Mouse (Mus musculus) kidney, embryonic 15.5 days (tissue): ENCODE data around the gene Adgrb2. TPM values are rescaled to one million over a fixed set of nuclear protein-coding genes. Genes with fewer than 3 reads are reported as not detected.
A peak's percentile ranks its signal among the peaks of the same experiment; 100 is the strongest.

ENCODE experiments used
- ATAC-seq: fragments of 200-750 bp; cut with Nextera tagmentation; replicated peaks from 2 replicates; pipeline ENCODE4 v1.8.0; 2017; ENCODE audit warnings: moderate TSS enrichment; ENCODE audit not compliant: low FRiP score
- H3K27ac ChIP-seq: fragments of 300-500 bp; sonication (generic); 2 replicates; pipeline ENCODE4 v1.5.1; 2015; ENCODE audit warnings: mild to moderate bottlenecking, inconsistent platforms
- H3K27me3 ChIP-seq: fragments of 300-500 bp; sonication (generic); 2 replicates; pipeline ENCODE4 v1.6.1; 2015; ENCODE audit warnings: inconsistent platforms
- H3K36me3 ChIP-seq: fragments of 300-500 bp; sonication (generic); 2 replicates; pipeline ENCODE4 v1.6.1; 2015; ENCODE audit warnings: inconsistent platforms
- H3K4me1 ChIP-seq: fragments of 300-500 bp; sonication (generic); 2 replicates; pipeline ENCODE4 v1.6.1; 2015; ENCODE audit warnings: inconsistent platforms
- H3K4me2 ChIP-seq: fragments of 300-500 bp; sonication (generic); 2 replicates; pipeline ENCODE4 v1.6.1; 2015; ENCODE audit warnings: moderate library complexity, mild to moderate bottlenecking, inconsistent platforms
- H3K4me3 ChIP-seq: fragments of 300-500 bp; sonication (generic); replicated peaks from 2 replicates; pipeline ENCODE4 v1.5.1; 2015; ENCODE audit warnings: mild to moderate bottlenecking, inconsistent platforms
- H3K9ac ChIP-seq: fragments of 300-500 bp; sonication (generic); 2 replicates; pipeline ENCODE4 v1.6.1; 2015; ENCODE audit warnings: mild to moderate bottlenecking, inconsistent platforms
- H3K9me3 ChIP-seq: fragments of 300-500 bp; sonication (generic); replicated peaks from 2 replicates; pipeline ENCODE4 v1.6.1; 2016; ENCODE audit warnings: inconsistent platforms
- WGBS: fragments of 180-500 bp; shearing (Covaris S2); methylation state at CpG from one replicate; pipeline ENCODE4 v1.1.7; 2015; ENCODE audit warnings: mixed read lengths; 5-methylcytosine and 5-hydroxymethylcytosine counted together
- polyA plus RNA-seq: library from polyadenylated mRNA; unstranded; fragments of >200 nt; fragmentation: Nextera tagmentation; extraction: Ambion mirVana; gene quantifications from 2 replicates; pipeline ENCODE4 v1.2.1, GENCODE M21; 2015

Adgrb2 gene
- polyA plus RNA-seq, 1 experiment from 2014 or later, result 2.3 TPM

DNA sequence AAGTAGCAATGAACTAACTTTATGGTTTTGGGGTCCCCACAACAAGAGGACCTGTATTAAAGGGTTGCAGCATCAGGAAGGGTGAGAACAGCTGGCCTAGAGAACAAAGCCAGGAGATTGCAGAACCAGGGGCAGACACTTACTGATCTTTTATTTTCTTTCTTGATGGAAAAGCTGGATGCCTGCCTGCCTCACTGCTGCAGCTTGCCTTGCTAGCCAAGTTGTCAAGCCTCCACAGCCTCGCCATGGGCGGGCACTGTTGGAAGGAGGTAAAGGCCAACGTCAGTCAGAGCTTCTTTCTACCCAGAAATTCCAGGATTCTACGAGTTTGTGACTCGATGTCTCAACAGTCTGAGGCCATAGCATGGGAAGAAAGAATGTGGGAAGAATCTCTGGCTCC lies 54.7 kb downstream of the Adgrb2 start:
- H3K4me3 ChIP-seq, result no peak overlapping the region
- 55% methylated on average over 5 of the region's 5 CpGs for WGBS
- H3K36me3 ChIP-seq, result no peaks in the 10 kb centered on the region
- no peak for ATAC-seq
- no peak overlapping the region for H3K9ac ChIP-seq
- no peak overlapping the region for H3K4me2 ChIP-seq
- H3K4me1 ChIP-seq, result peaks cover 24% of the 10 kb centered on the region
- H3K27me3 ChIP-seq, result peaks cover 24% of the 10 kb centered on the region
- no peaks in the 10 kb centered on the region for H3K9me3 ChIP-seq
- H3K27ac ChIP-seq, result no peak overlapping the region

DNA sequence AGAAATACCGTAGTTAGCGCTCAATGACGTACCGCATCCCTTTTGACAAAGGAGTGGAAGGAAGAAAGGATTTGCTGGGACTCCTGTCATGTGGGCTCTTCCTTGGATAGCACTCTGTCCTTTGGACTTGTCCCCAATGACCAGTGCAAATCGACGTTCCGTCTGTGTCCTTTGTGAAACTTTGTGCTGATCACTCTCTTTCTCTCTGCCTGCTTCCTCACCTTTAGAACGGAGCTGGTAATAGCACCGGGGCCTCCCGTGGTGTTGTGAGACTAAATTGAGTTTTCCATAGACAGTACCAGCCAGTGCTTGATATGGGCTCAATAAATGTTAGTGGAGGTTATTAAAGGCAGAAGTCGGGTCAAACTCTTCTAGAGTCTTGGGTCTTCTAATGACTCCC lies 56.4 kb downstream of the Adgrb2 start:
- no peak overlapping the region for H3K27ac ChIP-seq
- no peak overlapping the region for H3K4me2 ChIP-seq
- H3K4me3 ChIP-seq, result no peak overlapping the region
- no peaks in the 10 kb centered on the region for H3K36me3 ChIP-seq
- H3K27me3 ChIP-seq, result peaks cover 11% of the 10 kb centered on the region
- no peaks in the 10 kb centered on the region for H3K9me3 ChIP-seq
- ATAC-seq, result no peak
- H3K9ac ChIP-seq, result no peak overlapping the region
- WGBS, result 86% methylated on average over 11 of the region's 11 CpGs
- H3K4me1 ChIP-seq, result peaks cover 31% of the 10 kb centered on the region

DNA sequence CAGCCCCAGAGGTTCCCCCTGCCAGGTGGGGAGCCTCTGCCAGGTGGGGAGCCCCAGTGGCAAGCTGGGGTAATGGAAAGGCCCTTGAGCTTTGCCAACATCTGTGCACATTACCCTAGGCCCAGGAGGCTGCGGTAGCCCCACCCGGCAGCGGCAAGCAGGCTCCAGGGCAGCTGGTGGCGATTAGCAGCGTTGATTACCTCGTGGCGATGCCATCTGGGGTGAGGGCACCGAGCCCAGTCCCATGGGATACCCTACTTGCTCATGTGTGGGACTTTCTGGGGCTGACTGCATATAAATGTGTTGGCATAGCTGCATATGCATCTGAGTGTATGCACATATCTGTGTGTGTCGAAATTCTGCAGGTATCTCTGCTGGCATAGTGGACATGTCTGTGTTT lies 59.5 kb downstream of the Adgrb2 start:
- Histone ChIP-seq H3K4me3 (no peak overlapping the region), H3K4me2 (no peak overlapping the region), H3K36me3 (no peaks in the 10 kb centered on the region), H3K9me3 (no peaks in the 10 kb centered on the region), H3K9ac (no peak overlapping the region), H3K27me3 (peaks cover 28% of the 10 kb centered on the region), H3K4me1 (peaks cover 46% of the 10 kb centered on the region), H3K27ac (no peak overlapping the region)
- no peak for ATAC-seq
- 86% methylated on average over 9 of the region's 9 CpGs for WGBS

DNA sequence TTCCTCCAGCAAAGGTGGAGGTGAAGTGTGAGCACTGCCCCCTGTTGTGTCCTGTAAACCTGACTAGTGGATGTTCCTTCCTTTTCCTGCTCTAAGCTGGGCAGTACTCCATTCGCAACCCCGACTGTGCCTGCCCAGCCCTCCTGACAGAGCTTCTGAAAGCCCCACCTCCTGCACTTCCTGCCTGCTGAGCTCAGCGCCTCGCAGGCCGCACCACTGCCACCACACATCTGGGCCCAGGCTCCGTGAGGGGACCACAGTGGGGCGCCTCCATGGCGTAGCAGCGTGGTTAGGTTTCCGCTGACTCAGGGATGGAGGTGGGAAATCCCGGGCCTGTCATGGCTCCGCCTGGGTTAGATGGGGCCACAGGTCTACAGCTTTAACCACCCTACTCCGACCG lies 60.9 kb downstream of the Adgrb2 start:
- peaks cover 24% of the 10 kb centered on the region for H3K27me3 ChIP-seq
- H3K27ac ChIP-seq, result peak overlapping the region; percentile 94
- WGBS, result 19% methylated on average over 14 of the region's 14 CpGs
- ATAC-seq, result no peak
- no peaks in the 10 kb centered on the region for H3K9me3 ChIP-seq
- H3K4me3 ChIP-seq, result no peak overlapping the region
- H3K9ac ChIP-seq, result no peak overlapping the region
- peaks cover 60% of the 10 kb centered on the region for H3K4me1 ChIP-seq
- H3K36me3 ChIP-seq, result no peaks in the 10 kb centered on the region
- H3K4me2 ChIP-seq, result peak overlapping the region; percentile 12; the same call in 1 of the 2 replicates

DNA sequence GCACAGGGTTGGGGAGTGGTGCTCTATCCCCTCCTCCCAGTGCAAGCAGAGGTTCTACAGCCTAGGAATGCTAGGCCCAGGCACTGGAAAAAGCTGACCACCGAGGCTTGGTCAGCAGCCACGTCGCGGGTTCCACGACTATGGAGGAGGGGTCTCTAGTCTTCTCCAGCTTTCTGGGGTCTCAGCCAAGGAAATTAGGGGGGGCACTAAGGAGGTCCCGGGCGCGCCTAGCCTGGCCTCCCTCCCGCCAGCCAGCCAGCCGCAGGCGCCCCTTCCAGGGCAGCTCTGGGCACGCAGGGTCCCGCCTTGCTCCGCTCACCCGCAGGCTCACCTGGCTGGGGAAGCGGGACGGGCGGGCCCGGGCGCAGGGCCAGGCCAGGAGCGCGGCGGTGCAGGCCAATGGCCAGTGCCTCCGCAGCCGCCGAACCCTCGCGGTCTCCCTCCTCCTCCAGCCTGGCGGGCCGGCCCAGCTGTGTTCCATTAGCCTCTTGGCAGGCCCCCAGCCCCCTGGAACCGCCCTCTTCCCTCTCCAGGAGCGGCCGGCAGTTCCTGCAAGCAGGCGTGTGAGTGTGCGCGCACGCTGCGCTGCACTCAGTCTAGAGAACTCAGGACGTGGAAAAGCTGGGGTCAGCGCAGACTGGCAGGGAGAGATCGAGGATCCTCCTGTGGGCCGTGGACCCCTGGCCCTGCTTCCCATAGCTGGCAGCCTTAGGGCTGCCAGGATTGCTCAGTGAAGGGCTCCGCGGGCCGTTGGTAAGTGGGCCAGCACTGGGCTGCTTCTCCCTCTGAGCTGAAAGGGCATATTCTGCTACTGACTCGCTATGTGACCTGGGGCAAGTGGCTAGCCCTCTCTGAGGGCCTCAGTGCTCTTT lies 62.9 kb downstream of the Adgrb2 start, which contains the start of gene Col16a1:
Gene Col16a1 (plus strand): TSS at position 510 of the 872 bp plus-strand sequence.
- Histone ChIP-seq H3K27ac (peak within 1 kb of the TSS; percentile 94), H3K36me3 (no peaks in the 10 kb centered on the region), H3K27me3 (peaks cover 22% of the 10 kb centered on the region), H3K4me3 (peak within 1 kb of the TSS; percentile 50), H3K9me3 (no peaks in the 10 kb centered on the region; the same call in 1 of the 2 replicates), H3K9ac (peak within 1 kb of the TSS; percentile 58), H3K4me2 (peak within 1 kb of the TSS; percentile 77), H3K4me1 (peaks cover 61% of the 10 kb centered on the region)
- WGBS, result 3% methylated on average over 45 of the region's 46 CpGs
- ATAC-seq, result peak; percentile 87

DNA sequence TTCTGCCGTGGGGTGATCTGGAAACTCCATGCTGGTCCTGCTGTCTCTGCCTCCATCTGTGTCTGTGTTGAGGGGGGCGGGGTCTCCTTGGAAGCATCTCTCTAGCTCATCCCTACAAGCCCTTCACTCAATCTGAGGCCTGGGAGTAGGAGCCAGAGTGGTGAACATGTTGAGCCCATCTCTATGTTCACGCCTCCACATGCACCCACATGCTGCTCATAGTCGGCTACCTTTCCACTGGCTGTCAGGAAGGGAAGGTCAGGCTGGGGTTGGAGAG lies 63.5 kb downstream of the Adgrb2 start:
- no peak for ATAC-seq
- 40% methylated on average over 4 of the region's 4 CpGs for whole genome bisulfite sequencing

DNA sequence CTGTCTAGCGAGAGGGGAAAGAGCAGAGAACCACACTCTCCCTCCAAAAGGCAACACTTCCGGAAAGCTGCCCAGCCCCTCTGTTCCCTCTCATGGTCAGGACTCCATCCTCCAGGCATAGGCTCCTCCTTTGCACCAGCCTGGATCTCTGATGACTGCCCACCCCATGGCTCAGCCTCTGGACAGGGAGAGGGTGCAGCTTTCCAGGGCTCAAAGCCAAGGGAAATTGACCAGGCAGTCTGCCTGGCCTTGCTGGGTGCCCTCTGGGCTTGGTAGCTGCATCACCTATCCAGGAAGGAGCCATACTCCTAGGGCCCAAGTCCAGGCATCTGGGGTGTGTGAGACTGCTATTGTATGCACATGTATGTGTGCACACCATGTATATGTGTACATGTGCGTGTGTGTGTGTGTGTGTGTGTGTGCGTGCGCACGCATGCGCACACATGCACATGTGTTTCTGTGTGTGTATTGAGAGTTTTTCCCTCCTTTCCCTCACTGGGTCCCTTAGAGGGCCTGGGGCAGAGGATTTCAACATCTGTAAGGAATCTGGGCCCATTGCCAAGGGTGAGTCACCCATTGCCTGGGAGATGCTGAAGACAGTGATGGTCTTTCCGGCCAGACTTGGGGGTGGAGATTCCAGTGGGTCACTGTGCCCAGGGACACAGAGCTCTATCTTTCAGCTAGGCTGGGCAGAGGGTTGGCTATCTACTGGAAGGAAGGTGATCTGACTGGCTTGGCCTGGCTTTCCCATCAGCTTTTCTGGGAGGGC lies 65.6 kb downstream of the Adgrb2 start:
- ATAC-seq, result no peak

More for the DNA sequence above, 63.5 kb downstream of the Adgrb2 start:
- Histone ChIP-seq H3K4me2 (peak overlapping the region; percentile 77), H3K9me3 (no peaks in the 10 kb centered on the region; the same call in 1 of the 2 replicates), H3K4me1 (peaks cover 61% of the 10 kb centered on the region), H3K27ac (peak overlapping the region; percentile 94), H3K9ac (peak overlapping the region; percentile 58), H3K36me3 (no peaks in the 10 kb centered on the region), H3K27me3 (peaks cover 22% of the 10 kb centered on the region), H3K4me3 (peak overlapping the region; percentile 50)

DNA sequence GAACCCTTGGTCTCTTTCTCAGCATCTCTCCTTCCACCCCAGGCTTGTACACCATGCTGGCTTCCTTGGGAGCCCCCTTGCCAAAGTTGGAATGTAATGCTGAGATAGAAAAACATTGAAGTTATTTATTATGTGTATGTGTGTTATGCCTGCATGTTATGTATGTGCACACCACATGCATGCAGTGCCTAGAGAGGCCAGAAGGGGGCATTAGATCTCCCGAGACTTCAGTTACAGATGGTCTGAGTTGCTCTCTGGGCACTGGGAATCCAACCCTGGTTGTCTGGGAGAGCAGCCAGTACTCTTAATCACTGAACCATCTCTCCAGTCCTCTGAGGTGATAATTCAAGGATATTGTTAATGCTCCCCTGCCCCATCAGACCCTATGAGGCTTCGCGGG lies 67.6 kb downstream of the Adgrb2 start:
- WGBS, result 89% methylated on average over 3 of the region's 3 CpGs
- ATAC-seq, result no peak
- peaks cover 44% of the 10 kb centered on the region for H3K4me1 ChIP-seq

More for the DNA sequence above, 65.6 kb downstream of the Adgrb2 start:
- peak overlapping the region; percentile 54; the same call in 1 of the 2 replicates for H3K27ac ChIP-seq
- peaks cover 61% of the 10 kb centered on the region for H3K4me1 ChIP-seq
- WGBS, result 72% methylated on average over 8 of the region's 8 CpGs
- H3K4me3 ChIP-seq, result no peak overlapping the region
- H3K9me3 ChIP-seq, result no peaks in the 10 kb centered on the region; the same call in 1 of the 2 replicates
- no peak overlapping the region for H3K9ac ChIP-seq
- peak overlapping the region; percentile 77; the same call in 1 of the 2 replicates for H3K4me2 ChIP-seq
- no peaks in the 10 kb centered on the region for H3K36me3 ChIP-seq
- H3K27me3 ChIP-seq, result peaks cover 22% of the 10 kb centered on the region

DNA sequence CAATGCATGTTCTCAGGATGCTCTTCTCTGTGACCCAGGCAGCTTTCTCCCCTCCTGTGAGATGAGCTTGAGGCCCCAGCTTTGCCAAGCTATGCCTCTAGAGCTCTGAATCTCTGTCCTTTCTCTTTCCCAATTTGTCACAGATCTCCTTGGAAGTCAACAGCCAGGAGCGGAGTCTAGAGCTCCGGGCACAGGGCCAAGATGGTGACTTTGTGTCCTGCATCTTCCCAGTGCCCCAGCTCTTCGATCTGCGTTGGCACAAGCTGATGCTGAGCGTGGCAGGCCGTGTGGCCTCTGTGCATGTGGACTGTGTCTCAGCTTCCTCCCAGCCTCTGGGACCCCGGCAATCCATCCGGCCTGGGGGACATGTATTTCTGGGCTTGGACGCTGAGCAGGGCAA lies 68.4 kb downstream of the Adgrb2 start:
- H3K4me3 ChIP-seq, result no peak overlapping the region
- 90% methylated on average over 9 of the region's 9 CpGs for WGBS
- no peak overlapping the region for H3K4me2 ChIP-seq
- no peak for ATAC-seq
- H3K4me1 ChIP-seq, result peaks cover 36% of the 10 kb centered on the region
- no peak overlapping the region for H3K9ac ChIP-seq
- H3K9me3 ChIP-seq, result no peaks in the 10 kb centered on the region; the same call in 1 of the 2 replicates
- H3K27me3 ChIP-seq, result peaks cover 7% of the 10 kb centered on the region; the same call in 1 of the 2 replicates
- H3K36me3 ChIP-seq, result no peaks in the 10 kb centered on the region
- H3K27ac ChIP-seq, result no peak overlapping the region

More for the DNA sequence above, 67.6 kb downstream of the Adgrb2 start:
- Histone ChIP-seq H3K27ac (no peak overlapping the region), H3K9ac (no peak overlapping the region), H3K36me3 (no peaks in the 10 kb centered on the region), H3K9me3 (no peaks in the 10 kb centered on the region; the same call in 1 of the 2 replicates), H3K4me2 (no peak overlapping the region), H3K4me3 (no peak overlapping the region), H3K27me3 (peaks cover 10% of the 10 kb centered on the region; the same call in 1 of the 2 replicates)

DNA sequence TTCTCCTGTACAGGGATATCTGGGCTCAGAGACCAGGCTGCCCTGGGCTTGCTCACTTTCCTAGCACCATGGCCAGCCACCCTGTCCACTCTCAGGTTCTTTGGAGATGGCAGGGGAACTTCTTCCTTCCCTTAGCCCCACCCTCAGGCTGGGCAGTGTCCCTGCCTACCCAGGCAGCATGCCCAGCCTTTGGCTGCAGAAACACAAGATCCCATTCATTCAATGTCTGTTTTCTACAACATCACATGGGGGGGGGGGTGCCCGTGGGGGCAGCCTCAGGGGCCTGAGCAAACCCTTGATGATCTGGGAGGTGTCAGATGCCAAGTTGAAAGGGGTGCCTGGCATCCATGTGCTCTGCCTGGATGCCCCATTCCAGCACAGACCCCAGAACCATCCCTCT lies 70.1 kb downstream of the Adgrb2 start:
- Histone ChIP-seq H3K9ac (no peak overlapping the region), H3K4me2 (no peak overlapping the region), H3K4me3 (no peak overlapping the region), H3K4me1 (peaks cover 22% of the 10 kb centered on the region), H3K27ac (no peak overlapping the region), H3K27me3 (no peaks in the 10 kb centered on the region), H3K36me3 (peaks cover under 1% of the 10 kb centered on the region; the same call in 1 of the 2 replicates), H3K9me3 (no peaks in the 10 kb centered on the region; the same call in 1 of the 2 replicates)
- 45% methylated on average over 1 of the region's 1 CpGs for WGBS
- ATAC-seq, result no peak

DNA sequence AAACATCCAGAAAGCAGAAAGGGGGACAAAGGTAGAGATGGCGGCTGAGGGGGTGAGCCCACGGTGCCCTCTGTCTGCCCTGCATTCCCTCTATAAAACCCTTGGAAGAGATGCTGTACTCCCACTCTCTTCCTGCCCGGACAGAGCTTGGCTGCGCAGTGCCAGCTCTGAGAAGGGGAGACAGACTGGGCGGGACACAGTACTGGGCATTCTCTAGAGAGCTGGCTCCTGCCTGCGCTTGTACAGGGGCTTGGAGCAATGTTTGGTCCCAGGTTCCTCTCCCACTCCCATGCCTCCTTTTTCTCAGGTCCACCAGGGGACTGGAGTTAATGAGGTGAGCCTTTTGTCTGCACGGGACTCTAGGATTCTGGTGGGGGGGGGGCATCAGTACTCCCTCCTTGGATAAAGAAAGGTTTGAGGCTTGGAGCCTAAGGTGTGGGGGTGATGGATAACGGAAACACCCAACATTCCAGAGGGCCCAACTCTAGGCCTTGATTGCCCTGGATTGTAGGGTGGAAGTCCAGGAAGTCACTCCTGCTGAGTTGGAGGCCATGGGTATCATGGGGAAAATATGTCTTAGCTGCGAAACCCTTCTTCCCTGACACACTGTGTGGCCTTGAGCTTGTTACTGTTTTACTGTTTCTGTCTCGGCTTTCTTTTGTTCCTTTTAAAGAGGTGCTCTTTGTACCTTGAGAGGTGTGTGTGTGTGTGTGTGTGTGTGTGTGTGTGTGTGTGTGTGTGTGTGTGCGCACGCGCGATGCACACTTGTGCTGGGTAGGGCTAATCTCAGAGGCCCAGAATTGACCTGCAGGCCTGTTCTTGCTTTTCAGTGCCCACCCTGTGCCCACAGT lies 70.7 kb downstream of the Adgrb2 start:
- peaks cover 15% of the 10 kb centered on the region for H3K4me1 ChIP-seq
- 73% methylated on average over 14 of the region's 14 CpGs for WGBS
- H3K9ac ChIP-seq, result no peak overlapping the region
- ATAC-seq, result no peak
- peaks cover 4% of the 10 kb centered on the region; the same call in 1 of the 2 replicates for H3K36me3 ChIP-seq
- H3K4me3 ChIP-seq, result no peak overlapping the region
- H3K9me3 ChIP-seq, result no peaks in the 10 kb centered on the region; the same call in 1 of the 2 replicates
- no peak overlapping the region for H3K4me2 ChIP-seq
- 0 out of 2 replicates have a peak overlapping the region, but pooled peaks have one; percentile 24 for H3K27ac ChIP-seq
- H3K27me3 ChIP-seq, result no peaks in the 10 kb centered on the region
